Mouse (Mus musculus): Measurements from ENCODE around the gene Gab2. TPM values are rescaled to one million over a fixed set of nuclear protein-coding genes. Genes with fewer than 3 reads are reported as not detected.

Gab2 gene
- polyA plus RNA-seq, 1 experiment from 2014 or later: 15.2 TPM

- ATAC-seq (ENCODE audit: low FRiP score): no peak
- 86% methylated on average over 1 of the region's 1 CpGs for WGBS
- H3K27me3 ChIP-seq (replicated peaks): no peaks in the 10 kb centered on the region
Measured at GRCm38 (mm10) chr7:97307546-97307945, 226.2 kb downstream of the Gab2 start.

DNA sequence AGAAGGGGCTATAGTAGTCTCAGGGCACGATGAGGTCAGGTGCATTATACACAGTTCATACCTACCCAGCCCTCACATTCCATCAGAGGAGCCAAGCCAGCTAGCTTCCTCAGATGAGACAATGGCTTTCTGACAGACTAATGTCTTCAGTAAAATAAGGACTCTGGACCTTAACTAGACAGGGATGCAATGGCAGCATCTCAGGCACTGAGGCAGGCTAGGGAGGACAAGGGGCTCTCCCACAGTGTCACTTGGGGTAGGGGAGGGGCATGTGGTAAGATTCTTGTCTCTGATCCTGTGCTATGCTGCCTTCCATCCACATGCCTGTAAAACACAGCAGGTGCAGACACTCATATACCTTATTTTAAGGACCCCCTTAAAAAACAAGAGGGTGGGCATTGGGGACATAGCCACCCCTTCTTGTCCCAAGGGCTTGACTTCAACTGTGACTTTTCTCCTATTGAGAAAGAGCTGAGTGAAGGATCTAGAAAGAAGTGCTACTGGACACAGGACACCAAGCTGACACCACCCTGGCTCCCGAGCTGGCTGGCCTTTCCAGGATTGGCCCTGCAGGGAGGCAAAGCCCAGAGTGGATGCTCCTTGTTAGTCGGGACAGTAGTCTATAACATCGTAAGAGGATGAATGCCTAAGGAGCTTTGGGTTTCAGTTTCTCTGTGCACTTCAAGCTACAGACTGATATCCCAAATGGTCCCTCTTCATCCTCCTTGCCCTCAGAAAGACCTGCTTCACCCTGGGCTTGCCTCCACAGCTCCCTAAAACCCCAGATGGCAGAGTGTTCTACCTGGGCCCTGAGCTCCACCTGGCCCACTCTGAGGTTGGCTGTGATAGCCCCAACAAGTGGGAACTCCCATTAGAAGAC lies 228.3 kb downstream of the Gab2 start:
- ATAC-seq (ENCODE audit: low FRiP score): no peak
- WGBS: 84% methylated on average over 4 of the region's 4 CpGs
- Histone ChIP-seq H3K4me1 (no peaks in the 10 kb centered on the region), H3K9me3 (replicated peaks) (no peaks in the 10 kb centered on the region), H3K27ac (replicated peaks) (no peak overlapping the region), H3K36me3 (peaks cover 88% of the 10 kb centered on the region), H3K4me2 (no peak overlapping the region), H3K27me3 (replicated peaks) (no peaks in the 10 kb centered on the region), H3K4me3 (replicated peaks) (no peak overlapping the region), H3K9ac (replicated peaks) (no peak overlapping the region)

More at GRCm38 (mm10) chr7:97307546-97307945, 226.2 kb downstream of the Gab2 start:
- H3K9ac ChIP-seq (replicated peaks): no peak overlapping the region
- H3K27ac ChIP-seq (replicated peaks): no peak overlapping the region
- H3K9me3 ChIP-seq (replicated peaks): no peaks in the 10 kb centered on the region
- H3K4me3 ChIP-seq (replicated peaks): no peak overlapping the region
- no peaks in the 10 kb centered on the region for H3K4me1 ChIP-seq
- H3K36me3 ChIP-seq: peaks cover 88% of the 10 kb centered on the region
- H3K4me2 ChIP-seq: no peak overlapping the region

DNA sequence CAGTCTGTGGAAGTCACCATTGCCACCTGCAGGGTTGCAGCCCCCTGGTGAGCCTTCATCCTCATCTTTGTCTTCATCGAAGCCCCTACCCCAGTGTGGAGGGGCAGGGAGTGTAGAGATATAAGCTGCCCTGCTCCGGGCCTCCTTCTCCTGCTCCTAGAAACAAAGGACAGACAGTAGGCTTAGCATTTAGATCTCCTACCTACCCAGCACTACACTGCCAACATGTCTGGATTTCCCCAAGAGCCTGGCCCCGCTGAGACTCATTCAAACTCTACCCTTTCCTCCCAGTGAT lies 228.9 kb downstream of the Gab2 start:
- ATAC-seq (ENCODE audit: low FRiP score): no peak
- Histone ChIP-seq H3K4me2 (no peak overlapping the region), H3K4me1 (no peaks in the 10 kb centered on the region), H3K36me3 (peaks cover 88% of the 10 kb centered on the region), H3K27me3 (replicated peaks) (no peaks in the 10 kb centered on the region), H3K9ac (replicated peaks) (no peak overlapping the region), H3K27ac (replicated peaks) (no peak overlapping the region), H3K9me3 (replicated peaks) (no peaks in the 10 kb centered on the region), H3K4me3 (replicated peaks) (no peak overlapping the region)
- WGBS: 92% methylated on average over 3 of the region's 3 CpGs

- Histone ChIP-seq H3K4me3 (replicated peaks) (no peak overlapping the region), H3K9me3 (replicated peaks) (no peaks in the 10 kb centered on the region), H3K27me3 (replicated peaks) (no peaks in the 10 kb centered on the region), H3K27ac (replicated peaks) (no peak overlapping the region), H3K4me2 (no peak overlapping the region), H3K36me3 (peaks cover 84% of the 10 kb centered on the region), H3K4me1 (no peaks in the 10 kb centered on the region), H3K9ac (replicated peaks) (no peak overlapping the region)
- no peak for ATAC-seq (ENCODE audit: low FRiP score)
- WGBS: 95% methylated on average over 14 of the region's 14 CpGs
Measured at GRCm38 (mm10) chr7:97311620-97312019, 230.2 kb downstream of the Gab2 start.

DNA sequence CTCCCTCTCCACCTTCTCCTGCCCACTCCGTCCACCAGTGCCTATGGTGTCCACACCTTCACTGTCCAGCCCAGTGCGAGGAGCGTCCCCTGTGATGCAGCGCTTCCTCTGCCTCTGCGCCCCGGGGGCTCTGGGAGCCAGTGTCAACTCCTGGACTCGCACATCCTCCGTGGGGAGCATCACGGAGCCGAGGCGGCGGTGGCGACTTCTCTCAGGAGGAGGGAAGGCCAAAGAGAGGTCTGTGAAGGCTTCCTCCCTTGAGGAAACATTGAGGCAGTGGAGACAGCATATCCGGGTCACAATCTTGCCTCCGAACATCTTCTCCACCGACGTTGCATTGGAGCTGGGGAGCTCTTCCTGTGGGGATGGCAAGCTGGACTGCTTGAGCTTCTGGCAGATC lies 230.8 kb downstream of the Gab2 start:
- H3K36me3 ChIP-seq: peaks cover 79% of the 10 kb centered on the region

DNA sequence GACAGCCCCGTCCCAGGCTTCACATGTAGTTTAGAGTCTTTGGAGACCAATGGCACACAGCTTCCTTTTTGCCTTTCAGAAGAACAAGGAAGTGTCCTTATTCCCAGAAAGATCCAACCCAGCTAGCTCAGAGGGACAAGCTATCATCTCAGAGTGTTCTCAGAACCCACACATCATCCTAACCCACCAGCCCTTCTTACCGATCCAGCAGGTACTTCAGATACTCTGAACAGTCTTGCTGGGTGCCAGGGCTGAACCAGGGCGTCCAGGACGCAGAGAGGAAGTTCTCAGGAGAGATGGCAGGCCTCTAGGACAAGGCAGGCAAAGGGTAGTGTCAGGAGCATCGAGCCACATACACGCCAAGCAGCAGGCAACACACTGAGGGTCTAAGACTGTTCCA lies 231.5 kb downstream of the Gab2 start:
- no peak for ATAC-seq (ENCODE audit: low FRiP score)
- Histone ChIP-seq H3K9me3 (replicated peaks) (no peaks in the 10 kb centered on the region), H3K9ac (replicated peaks) (no peak overlapping the region), H3K36me3 (peaks cover 73% of the 10 kb centered on the region), H3K4me1 (no peaks in the 10 kb centered on the region), H3K4me3 (replicated peaks) (no peak overlapping the region), H3K27me3 (replicated peaks) (no peaks in the 10 kb centered on the region), H3K4me2 (no peak overlapping the region), H3K27ac (replicated peaks) (no peak overlapping the region)
- WGBS: 93% methylated on average over 6 of the region's 6 CpGs

More for the DNA sequence above, 230.8 kb downstream of the Gab2 start:
- H3K9me3 ChIP-seq (replicated peaks): no peaks in the 10 kb centered on the region
- H3K4me2 ChIP-seq: no peak overlapping the region
- 93% methylated on average over 17 of the region's 17 CpGs for WGBS
- H3K27me3 ChIP-seq (replicated peaks): no peaks in the 10 kb centered on the region
- H3K9ac ChIP-seq (replicated peaks): no peak overlapping the region
- no peak overlapping the region for H3K27ac ChIP-seq (replicated peaks)
- H3K4me1 ChIP-seq: no peaks in the 10 kb centered on the region
- no peak overlapping the region for H3K4me3 ChIP-seq (replicated peaks)
- ATAC-seq (ENCODE audit: low FRiP score): no peak

DNA sequence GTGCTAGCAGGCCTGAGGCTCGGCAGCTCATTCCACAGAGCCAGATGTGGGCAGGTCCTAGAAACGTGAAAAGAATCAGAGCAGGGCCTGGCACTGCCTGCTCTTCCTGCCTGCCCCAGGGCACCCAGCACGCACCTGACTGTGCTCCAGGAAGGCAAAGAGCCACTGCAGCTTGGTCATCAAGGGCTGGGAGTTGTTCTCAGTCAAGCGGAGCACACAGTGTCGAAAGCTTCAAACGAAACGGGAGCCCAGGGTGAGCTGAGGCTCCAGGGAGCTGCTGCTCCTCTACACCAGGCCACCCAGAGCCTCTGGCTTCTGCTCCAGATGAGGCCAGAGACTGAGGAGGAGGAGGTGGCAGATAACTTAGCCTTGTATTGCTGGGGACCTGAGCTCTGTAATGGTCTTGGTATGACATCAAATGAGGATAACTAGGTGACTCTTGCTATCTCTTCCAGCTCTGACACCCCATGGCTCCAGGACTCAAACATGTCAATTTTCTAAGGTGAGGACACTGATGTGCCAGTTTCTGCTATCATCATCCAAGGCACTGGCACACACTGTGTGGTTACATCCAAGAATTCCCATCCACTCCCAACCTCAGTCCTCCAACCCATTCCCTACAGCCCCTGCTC lies 232.1 kb downstream of the Gab2 start:
- no peak for ATAC-seq (ENCODE audit: low FRiP score)
- H3K27ac ChIP-seq (replicated peaks): no peak overlapping the region
- no peaks in the 10 kb centered on the region for H3K9me3 ChIP-seq (replicated peaks)
- H3K4me3 ChIP-seq (replicated peaks): no peak overlapping the region
- H3K4me1 ChIP-seq: no peaks in the 10 kb centered on the region
- no peak overlapping the region for H3K4me2 ChIP-seq
- H3K27me3 ChIP-seq (replicated peaks): no peaks in the 10 kb centered on the region
- peaks cover 68% of the 10 kb centered on the region for H3K36me3 ChIP-seq
- no peak overlapping the region for H3K9ac ChIP-seq (replicated peaks)
- WGBS: 83% methylated on average over 7 of the region's 7 CpGs

GRCm38 (mm10) chr7:97314646-97315045 lies 233.3 kb downstream of the Gab2 start:
- Histone ChIP-seq H3K4me2 (no peak overlapping the region), H3K4me1 (no peaks in the 10 kb centered on the region), H3K9ac (replicated peaks) (no peak overlapping the region), H3K36me3 (peaks cover 65% of the 10 kb centered on the region), H3K27me3 (replicated peaks) (no peaks in the 10 kb centered on the region), H3K9me3 (replicated peaks) (no peaks in the 10 kb centered on the region), H3K4me3 (replicated peaks) (no peak overlapping the region), H3K27ac (replicated peaks) (no peak overlapping the region)
- no peak for ATAC-seq (ENCODE audit: low FRiP score)
- 91% methylated on average over 5 of the region's 5 CpGs for WGBS

DNA sequence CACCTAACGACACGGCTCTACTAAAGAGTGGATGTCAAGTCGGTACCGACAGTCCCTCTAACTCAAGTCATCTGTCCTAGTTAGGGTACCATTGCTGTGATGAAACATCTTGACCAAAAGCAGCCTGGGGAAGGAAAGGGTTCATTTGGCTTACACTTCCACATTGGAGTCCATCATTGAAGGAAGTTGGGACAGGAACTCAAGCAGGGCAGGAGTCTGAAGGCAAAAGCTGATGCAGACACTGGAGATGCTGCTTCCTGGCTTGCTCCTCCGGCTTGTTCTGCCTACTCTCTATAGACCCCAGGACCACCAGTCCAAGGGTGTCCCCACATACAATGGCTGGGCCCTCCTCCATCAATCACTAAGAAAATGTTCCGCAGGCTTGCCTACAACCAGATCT lies 234.3 kb downstream of the Gab2 start:
- H3K4me3 ChIP-seq (replicated peaks): no peak overlapping the region
- H3K4me2 ChIP-seq: no peak overlapping the region
- H3K4me1 ChIP-seq: no peaks in the 10 kb centered on the region
- H3K27me3 ChIP-seq (replicated peaks): no peaks in the 10 kb centered on the region
- H3K36me3 ChIP-seq: peaks cover 60% of the 10 kb centered on the region
- ATAC-seq (ENCODE audit: low FRiP score): no peak
- no peak overlapping the region for H3K27ac ChIP-seq (replicated peaks)
- no peak overlapping the region for H3K9ac ChIP-seq (replicated peaks)
- no peaks in the 10 kb centered on the region for H3K9me3 ChIP-seq (replicated peaks)
- WGBS: 91% methylated on average over 6 of the region's 6 CpGs

GRCm38 (mm10) chr7:97317706-97318105 lies 236.3 kb downstream of the Gab2 start:
- no peak overlapping the region for H3K4me3 ChIP-seq (replicated peaks)
- H3K9ac ChIP-seq (replicated peaks): no peak overlapping the region
- H3K4me1 ChIP-seq: no peaks in the 10 kb centered on the region
- H3K4me2 ChIP-seq: no peak overlapping the region
- peaks cover 47% of the 10 kb centered on the region for H3K36me3 ChIP-seq
- WGBS: 93% methylated on average over 3 of the region's 3 CpGs
- ATAC-seq (ENCODE audit: low FRiP score): no peak
- no peaks in the 10 kb centered on the region for H3K27me3 ChIP-seq (replicated peaks)
- no peak overlapping the region for H3K27ac ChIP-seq (replicated peaks)
- H3K9me3 ChIP-seq (replicated peaks): no peaks in the 10 kb centered on the region

DNA sequence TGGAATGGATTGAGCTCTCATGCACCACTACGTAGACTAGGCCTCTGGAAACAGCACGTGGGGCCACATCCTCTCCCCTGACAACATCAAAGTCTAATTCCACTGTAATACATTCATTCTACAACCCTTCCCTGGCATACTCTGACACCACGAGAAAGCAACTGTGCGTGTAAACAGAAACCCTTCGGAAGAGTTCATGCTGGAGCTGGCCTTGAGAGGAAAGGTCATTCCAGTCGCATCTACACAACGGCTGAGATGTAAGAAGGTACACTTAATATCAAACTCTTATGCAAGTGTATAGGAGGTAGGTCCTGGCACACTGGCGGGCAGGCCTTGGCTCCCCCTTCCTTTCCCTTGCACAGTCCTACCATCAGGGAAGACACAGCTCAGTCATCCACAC lies 243.0 kb downstream of the Gab2 start:
- no peak for ATAC-seq (ENCODE audit: low FRiP score)
- H3K27ac ChIP-seq (replicated peaks): no peak overlapping the region
- peaks cover 15% of the 10 kb centered on the region for H3K36me3 ChIP-seq
- H3K4me2 ChIP-seq: no peak overlapping the region
- no peak overlapping the region for H3K9ac ChIP-seq (replicated peaks)
- no peaks in the 10 kb centered on the region for H3K9me3 ChIP-seq (replicated peaks)
- H3K4me1 ChIP-seq: peaks cover 11% of the 10 kb centered on the region; the same call in 1 of the 2 replicates
- peaks cover 38% of the 10 kb centered on the region for H3K27me3 ChIP-seq (replicated peaks)
- WGBS: 92% methylated on average over 8 of the region's 8 CpGs
- no peak overlapping the region for H3K4me3 ChIP-seq (replicated peaks)
